Mouse (Mus musculus) central nervous system, embryonic 11.5 days (tissue): ENCODE measurements around the gene Tead4. TPM values are rescaled to one million over a fixed set of nuclear protein-coding genes. Genes with fewer than 3 reads are reported as not detected.

ENCODE experiments used
- polyA plus RNA-seq: library from polyadenylated mRNA; depleted of rRNA; stranded (reverse); fragments of >200 nt; gene quantifications from 2 replicates; pipeline ENCODE4 v1.2.3, GENCODE M21; 2012; rRNA removed

Gene Tead4
- 1.2 and 2.4 TPM in 2 replicates for polyA plus RNA-seq

DNA sequence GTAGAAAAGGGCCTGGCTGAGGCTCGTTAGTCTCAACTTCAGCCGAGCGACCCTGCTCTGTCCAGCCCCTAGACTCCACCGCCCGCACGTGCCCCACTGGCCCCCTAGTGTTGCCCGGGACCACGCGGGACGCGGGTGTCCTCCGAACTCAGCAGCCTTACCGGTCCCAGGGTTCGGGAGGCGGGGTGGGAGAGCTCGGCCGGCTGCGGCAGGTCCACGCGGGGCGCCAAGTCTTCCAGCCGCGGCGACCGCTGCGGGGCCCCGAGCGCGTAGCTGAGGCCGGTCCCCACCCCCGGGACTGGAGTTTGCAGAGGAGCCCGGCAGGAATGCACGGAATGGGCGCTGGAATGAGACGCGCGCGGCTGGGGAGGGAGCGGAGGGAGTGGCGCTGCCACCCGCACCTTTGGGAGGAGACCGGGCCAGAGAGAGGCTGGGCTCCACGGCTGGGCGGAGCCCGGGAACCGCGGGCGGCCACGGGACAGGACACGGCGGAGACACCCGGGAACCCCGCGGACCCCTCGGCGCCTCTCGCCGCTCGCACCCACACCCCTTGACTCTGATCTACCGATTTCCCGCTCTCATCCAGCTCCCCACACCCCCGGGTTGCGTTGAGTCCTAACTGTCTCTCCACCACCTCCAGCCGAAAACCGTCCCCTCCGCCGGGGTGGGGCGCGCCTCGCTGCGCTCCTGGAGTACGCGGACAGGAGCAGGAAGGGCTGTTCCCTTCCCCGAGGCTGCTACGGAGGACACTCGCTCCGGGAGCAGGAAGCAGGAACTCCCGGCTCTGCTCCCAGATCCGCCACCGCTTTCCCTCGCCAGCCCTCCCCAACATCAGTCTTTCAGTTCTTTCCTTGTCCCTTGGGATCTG lies at the start of gene Tead4:
Gene Tead4, minus strand, starts transcription at position 690 of the 868 bp plus-strand sequence.

Other genes with a start within 250 kb of the Tead4 start
- gene Tspan9, start 157.2 kb downstream of the Tead4 start, polyA plus RNA-seq, result 30.6 and 63.7 TPM in 2 replicates
- 28.6 and 40.2 TPM in 2 replicates for gene Tulp3, start 55.0 kb upstream of the Tead4 start, polyA plus RNA-seq
- gene Rhno1, start 62.1 kb upstream of the Tead4 start, polyA plus RNA-seq, result 64.5 and 65.9 TPM in 2 replicates
- gene Foxm1, start 62.1 kb upstream of the Tead4 start, polyA plus RNA-seq, result 95.8 and 111 TPM in 2 replicates
- gene Tex52, start 74.6 kb upstream of the Tead4 start, polyA plus RNA-seq, result 2.0 and 2.1 TPM in 2 replicates
- not detected in 2 replicates for gene Gm44596, start 74.7 kb upstream of the Tead4 start, polyA plus RNA-seq
- 1.3 and 1.8 TPM in 2 replicates for gene Nrip2, start 98.5 kb upstream of the Tead4 start, polyA plus RNA-seq
- gene Itfg2, start 124.1 kb upstream of the Tead4 start, polyA plus RNA-seq, result 24.8 and 32.7 TPM in 2 replicates
- 350 and 510 TPM in 2 replicates for gene Fkbp4, start 137.9 kb upstream of the Tead4 start, polyA plus RNA-seq
- 0.75 and 2.4 TPM in 2 replicates for gene Pzp, start 225.9 kb upstream of the Tead4 start, polyA plus RNA-seq